Mouse (Mus musculus) forebrain, embryonic 16.5 days (tissue): ENCODE data around the gene Klk1b4. TPM values are rescaled to one million over a fixed set of nuclear protein-coding genes. Genes with fewer than 3 reads are reported as not detected.
"Not testable (repeated sequence)": the region's sequence is repeated elsewhere in the genome, so short reads cannot be mapped to it uniquely, and the experiment has no call there.

ENCODE experiments used
- ATAC-seq: fragments of 200-750 bp; cut with Nextera tagmentation; 2 replicates; pipeline ENCODE4 v1.8.0; 2017; ENCODE audit warnings: mild to moderate bottlenecking, moderate library complexity
- H3K27ac ChIP-seq: fragments of 300-500 bp; sonication (generic); 2 replicates; pipeline ENCODE4 v1.5.1; 2014; ENCODE audit warnings: low read length, control low read depth
- H3K27me3 ChIP-seq: fragments of 300-500 bp; sonication (generic); replicated peaks from 2 replicates; pipeline ENCODE4 v1.6.1; 2014; ENCODE audit warnings: low read length; ENCODE audit not compliant: control insufficient read depth, insufficient read depth
- H3K36me3 ChIP-seq: fragments of 300-500 bp; sonication (generic); 2 replicates; pipeline ENCODE4 v1.6.1; 2014; ENCODE audit not compliant: control insufficient read depth, insufficient read depth
- H3K4me1 ChIP-seq: fragments of 300-500 bp; sonication (generic); replicated peaks from 2 replicates; pipeline ENCODE4 v1.6.1; 2014; ENCODE audit warnings: low read length; ENCODE audit not compliant: control insufficient read depth, insufficient read depth
- H3K4me2 ChIP-seq: fragments of 300-500 bp; sonication (generic); 2 replicates; pipeline ENCODE4 v1.6.1; 2014; ENCODE audit warnings: mild to moderate bottlenecking, low read length, control low read depth
- H3K4me3 ChIP-seq: fragments of 300-500 bp; sonication (generic); replicated peaks from 2 replicates; pipeline ENCODE4 v1.5.1; 2014; ENCODE audit warnings: mild to moderate bottlenecking, low read length, control low read depth
- H3K9ac ChIP-seq: fragments of 300-500 bp; sonication (generic); replicated peaks from 2 replicates; pipeline ENCODE4 v1.6.1; 2014; ENCODE audit warnings: low read depth, low read length, control low read depth
- H3K9me3 ChIP-seq: fragments of 300-500 bp; sonication (generic); 2 replicates; pipeline ENCODE4 v1.6.1; 2016; ENCODE audit warnings: low read length; ENCODE audit not compliant: control insufficient read depth
- WGBS: fragments of 180-500 bp; shearing (Covaris S2); extraction: QIAGEN DNeasy Blood & Tissue Kit; methylation state at CpG from one replicate; pipeline ENCODE4 v1.1.7; 2014; 5-methylcytosine and 5-hydroxymethylcytosine counted together
- polyA plus RNA-seq: library from polyadenylated mRNA; unstranded; fragments of >200 nt; fragmentation: Nextera tagmentation; extraction: Ambion mirVana; gene quantifications from 2 replicates; pipeline ENCODE4 v1.2.1, GENCODE M21; 2015

The Klk1b4 gene
- polyA plus RNA-seq, result not detected in 2 replicates

- not testable (repeated sequence) for H3K4me1 ChIP-seq, H3K36me3 ChIP-seq, ATAC-seq, H3K4me3 ChIP-seq, H3K27me3 ChIP-seq, H3K9ac ChIP-seq, H3K4me2 ChIP-seq, H3K9me3 ChIP-seq, H3K27ac ChIP-seq
- WGBS, result 56% methylated on average over 3 of the region's 3 CpGs
Observed at GRCm38 (mm10) chr7:44207135-44207534, at the start of gene Klk1b4. TSS of gene Klk1b4 (plus strand) at chr7:44207435.

DNA sequence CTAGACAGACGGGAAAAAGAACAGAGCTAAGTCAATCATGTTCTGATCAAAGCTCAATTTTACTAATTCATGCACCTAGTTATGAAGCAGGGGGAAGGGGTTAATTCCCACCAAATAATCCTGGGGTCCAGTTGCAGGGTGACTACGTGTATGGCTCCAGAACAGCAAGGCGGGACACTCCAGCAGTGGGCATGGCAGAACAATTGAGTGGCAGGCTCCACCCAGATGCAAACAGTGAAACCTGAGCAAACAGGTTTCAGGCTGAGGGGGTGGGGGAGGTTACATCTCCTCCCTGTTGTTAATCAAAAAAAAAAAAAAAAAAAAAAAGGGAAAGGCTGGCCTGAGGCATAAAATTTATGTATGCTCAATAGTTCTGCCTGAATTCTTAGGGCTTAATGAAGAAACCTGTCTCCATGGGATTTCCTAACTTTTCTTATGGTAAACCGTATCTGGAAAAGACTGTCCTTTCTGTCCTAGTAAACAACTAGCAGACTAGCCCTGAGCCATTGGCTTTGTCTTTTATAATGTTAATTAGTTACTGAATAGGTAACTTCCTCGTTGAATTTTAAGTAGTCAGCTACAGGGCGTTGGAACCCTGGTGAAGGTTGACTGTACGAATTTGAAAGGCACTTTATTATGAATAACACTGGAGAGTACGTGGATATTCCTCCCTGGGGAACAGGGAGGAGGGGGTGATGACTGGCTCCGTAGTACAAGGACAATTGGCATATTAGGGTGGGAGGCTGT, 27.8 kb upstream of the Klk1b4 start:
- H3K4me2 ChIP-seq, result no peak overlapping the region
- H3K9ac ChIP-seq, result no peak overlapping the region
- H3K4me3 ChIP-seq, result no peak overlapping the region
- no peaks in the 10 kb centered on the region for H3K36me3 ChIP-seq
- no peaks in the 10 kb centered on the region for H3K9me3 ChIP-seq
- H3K27ac ChIP-seq, result no peak overlapping the region
- ATAC-seq, result no peak
- no peaks in the 10 kb centered on the region for H3K4me1 ChIP-seq
- WGBS, result 16% methylated on average over 9 of the region's 9 CpGs
- no peaks in the 10 kb centered on the region for H3K27me3 ChIP-seq

DNA sequence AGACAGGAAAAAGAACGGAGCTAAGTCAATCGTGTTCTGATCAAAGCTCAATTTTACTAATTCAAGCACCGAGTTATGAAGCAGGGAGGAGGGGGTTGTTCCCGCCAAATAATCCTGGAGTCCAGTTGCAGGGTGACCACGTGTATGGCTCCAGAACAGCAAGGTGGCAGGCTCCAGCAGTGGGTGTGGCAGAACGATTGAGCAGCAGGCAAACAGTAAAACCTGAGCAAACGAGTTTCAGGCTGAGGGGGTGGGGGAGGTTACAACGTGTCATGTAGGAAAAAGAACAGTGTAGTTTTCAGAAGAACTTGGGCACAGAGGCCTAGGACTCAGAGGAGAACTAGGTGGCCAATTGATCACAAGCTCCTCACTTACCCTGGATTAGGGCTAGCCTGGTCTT, 20.7 kb upstream of the Klk1b4 start:
- not testable (repeated sequence) for H3K36me3 ChIP-seq, ATAC-seq, H3K27ac ChIP-seq, H3K4me1 ChIP-seq, H3K4me2 ChIP-seq, H3K9me3 ChIP-seq, H3K4me3 ChIP-seq, H3K27me3 ChIP-seq, H3K9ac ChIP-seq
- 67% methylated on average over 8 of the region's 8 CpGs for WGBS

- not testable (repeated sequence) for H3K4me2 ChIP-seq, ATAC-seq, H3K9ac ChIP-seq, H3K4me3 ChIP-seq, H3K36me3 ChIP-seq, H3K9me3 ChIP-seq, H3K27me3 ChIP-seq, H3K4me1 ChIP-seq, H3K27ac ChIP-seq
Observed at GRCm38 (mm10) chr7:44187936-44188335, 19.3 kb upstream of the Klk1b4 start, which contains the start of gene Klk1b24. TSS of gene Klk1b24 (plus strand) at chr7:44188236.

DNA sequence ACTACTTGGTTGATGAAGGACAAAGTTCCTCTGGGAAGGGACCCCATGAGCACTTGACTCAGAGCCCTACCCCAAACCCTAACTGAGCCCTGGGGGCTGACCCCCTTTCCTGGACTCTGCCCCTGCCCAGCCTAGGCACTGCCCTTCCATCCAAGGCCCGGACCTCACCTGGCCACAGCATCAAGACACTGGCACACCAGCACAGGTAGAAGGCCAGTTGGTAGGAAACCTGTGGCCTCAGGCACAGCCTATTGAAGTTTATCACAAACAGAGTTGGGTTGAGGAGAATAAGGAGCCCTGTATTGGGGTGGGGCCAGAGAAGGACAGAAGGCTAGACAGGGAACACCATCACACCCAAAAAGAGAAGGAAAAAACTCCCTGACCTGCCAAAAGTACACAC, 13.8 kb upstream of the Klk1b4 start:
- ATAC-seq, H3K4me3 ChIP-seq, H3K9ac ChIP-seq, H3K9me3 ChIP-seq, H3K36me3 ChIP-seq, H3K27ac ChIP-seq, H3K4me1 ChIP-seq, H3K4me2 ChIP-seq, H3K27me3 ChIP-seq: not testable (repeated sequence)
- WGBS, result 87% methylated on average over 1 of the region's 1 CpGs

DNA sequence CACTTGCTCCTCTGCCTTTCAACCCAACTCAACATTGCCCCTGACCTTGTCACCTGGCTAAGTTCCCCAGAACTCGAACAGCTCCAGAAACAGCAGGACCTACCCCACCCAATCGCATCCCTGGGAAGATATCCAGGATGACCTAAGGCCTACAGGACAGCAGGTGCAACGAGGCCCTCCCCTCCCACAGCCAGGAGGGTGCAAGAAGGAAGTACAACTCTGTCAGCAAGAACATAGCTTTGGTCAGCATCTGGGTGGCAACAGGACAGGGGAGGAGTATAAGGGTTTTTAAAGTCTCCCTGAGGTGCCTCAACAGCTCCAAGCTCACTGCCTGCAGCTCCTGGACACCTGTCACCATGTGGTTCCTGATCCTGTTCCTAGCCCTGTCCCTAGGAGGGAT, 9.3 kb upstream of the Klk1b4 start, which contains the start of gene Klk1b3:
Klk1b3 (plus strand) TSS at position 301 of the 400 bp plus-strand sequence.
- no peak within 1 kb of the TSS for H3K9ac ChIP-seq
- no peak within 1 kb of the TSS for H3K4me2 ChIP-seq
- ATAC-seq, result no peak
- no peaks in the 10 kb centered on the region for H3K4me1 ChIP-seq
- H3K27me3 ChIP-seq, result no peaks in the 10 kb centered on the region
- no peak within 1 kb of the TSS for H3K27ac ChIP-seq
- H3K9me3 ChIP-seq, result no peaks in the 10 kb centered on the region
- H3K36me3 ChIP-seq, result no peaks in the 10 kb centered on the region
- WGBS, result 72% methylated on average over 3 of the region's 3 CpGs
- no peak within 1 kb of the TSS for H3K4me3 ChIP-seq

GRCm38 (mm10) chr7:44208307-44208706, 1.1 kb downstream of the Klk1b4 start:
- Histone ChIP-seq H3K9me3 (no peaks in the 10 kb centered on the region), H3K36me3 (no peaks in the 10 kb centered on the region), H3K27ac (no peak overlapping the region), H3K9ac (no peak overlapping the region), H3K27me3 (no peaks in the 10 kb centered on the region), H3K4me1 (no peaks in the 10 kb centered on the region), H3K4me3 (no peak overlapping the region), H3K4me2 (no peak overlapping the region)
- WGBS, result 79% methylated on average over 3 of the region's 3 CpGs
- ATAC-seq, result no peak

- no peak within 1 kb of the TSS for H3K27ac ChIP-seq
- no peak within 1 kb of the TSS for H3K9ac ChIP-seq
- no peak within 1 kb of the TSS for H3K4me3 ChIP-seq
- WGBS, result 85% methylated on average over 1 of the region's 1 CpGs
- no peaks in the 10 kb centered on the region for H3K4me1 ChIP-seq
- ATAC-seq, result no peak
- H3K36me3 ChIP-seq, result no peaks in the 10 kb centered on the region
- no peaks in the 10 kb centered on the region for H3K27me3 ChIP-seq
- no peak within 1 kb of the TSS for H3K4me2 ChIP-seq
- H3K9me3 ChIP-seq, result no peaks in the 10 kb centered on the region
Observed at GRCm38 (mm10) chr7:44215645-44216044, 8.4 kb downstream of the Klk1b4 start, which contains the start of gene Klk1b5. TSS of gene Klk1b5 (plus strand) at chr7:44215945.

GRCm38 (mm10) chr7:44221601-44222000, 14.4 kb downstream of the Klk1b4 start:
- H3K9me3 ChIP-seq, H3K4me2 ChIP-seq, ATAC-seq, H3K4me3 ChIP-seq, H3K4me1 ChIP-seq, H3K27ac ChIP-seq, H3K9ac ChIP-seq, H3K27me3 ChIP-seq, H3K36me3 ChIP-seq: not testable (repeated sequence)
- 70% methylated on average over 8 of the region's 10 CpGs for WGBS

DNA sequence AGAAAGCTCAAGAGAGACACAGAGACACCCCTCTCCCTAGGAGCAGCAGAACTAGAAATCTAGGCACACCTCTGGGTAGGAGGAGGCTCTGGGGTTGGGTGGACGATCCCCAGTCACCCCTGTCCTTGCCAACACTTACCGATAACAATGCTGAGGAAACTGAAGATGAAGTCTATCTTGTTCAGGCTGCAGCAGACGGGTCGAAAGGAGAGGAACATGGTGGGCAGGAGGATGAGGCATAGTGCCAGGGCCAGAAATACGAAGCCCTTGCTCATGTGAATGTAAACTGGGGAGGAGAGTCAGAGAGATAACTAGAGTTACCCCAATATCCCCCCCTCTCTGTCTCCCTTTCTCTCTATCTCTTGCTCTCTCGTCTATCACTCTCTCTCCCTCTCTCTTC, 15.1 kb downstream of the Klk1b4 start:
- not testable (repeated sequence) for H3K9me3 ChIP-seq, H3K4me1 ChIP-seq, H3K36me3 ChIP-seq, ATAC-seq, H3K9ac ChIP-seq, H3K27me3 ChIP-seq, H3K4me2 ChIP-seq, H3K4me3 ChIP-seq, H3K27ac ChIP-seq
- WGBS, result 73% methylated on average over 6 of the region's 6 CpGs
